Mouse (Mus musculus) forebrain, embryonic 12.5 days (tissue): ENCODE results near the gene Map2k3. TPM values are rescaled to one million over a fixed set of nuclear protein-coding genes. Genes with fewer than 3 reads are reported as not detected.

ENCODE experiments used
- ATAC-seq: fragments of 200-750 bp; cut with Nextera tagmentation; 2 replicates; pipeline ENCODE4 v1.8.0; 2017; ENCODE audit warnings: moderate TSS enrichment; ENCODE audit not compliant: low FRiP score
- H3K27ac ChIP-seq: fragments of 300-500 bp; sonication (generic); 2 replicates; pipeline ENCODE4 v1.5.1; 2016; ENCODE audit warnings: mild to moderate bottlenecking
- H3K27me3 ChIP-seq: fragments of 300-500 bp; sonication (generic); 2 replicates; pipeline ENCODE4 v1.6.1; 2016; ENCODE audit warnings: mild to moderate bottlenecking
- H3K36me3 ChIP-seq: fragments of 300-500 bp; sonication (generic); replicated peaks from 2 replicates; pipeline ENCODE4 v1.6.1; 2016; ENCODE audit warnings: mild to moderate bottlenecking
- H3K4me1 ChIP-seq: fragments of 300-500 bp; sonication (generic); 2 replicates; pipeline ENCODE4 v1.6.1; 2016
- H3K4me2 ChIP-seq: fragments of 300-500 bp; sonication (generic); 2 replicates; pipeline ENCODE4 v1.6.1; 2016; ENCODE audit warnings: mild to moderate bottlenecking, moderate library complexity
- H3K4me3 ChIP-seq: fragments of 300-500 bp; sonication (generic); replicated peaks from 2 replicates; pipeline ENCODE4 v1.5.1; 2016; ENCODE audit warnings: mild to moderate bottlenecking
- H3K9ac ChIP-seq: fragments of 300-500 bp; sonication (generic); 2 replicates; pipeline ENCODE4 v1.6.1; 2016; ENCODE audit warnings: mild to moderate bottlenecking
- H3K9me3 ChIP-seq: fragments of 300-500 bp; sonication (generic); 2 replicates; pipeline ENCODE4 v1.6.1; 2016
- WGBS: fragments of 180-500 bp; shearing (Covaris S2); methylation state at CpG from one replicate; pipeline ENCODE4 v1.1.7; 2016; 5-methylcytosine and 5-hydroxymethylcytosine counted together
- polyA plus RNA-seq: library from polyadenylated mRNA; unstranded; fragments of >200 nt; fragmentation: Nextera tagmentation; extraction: Ambion mirVana; gene quantifications from 2 replicates; pipeline ENCODE4 v1.2.1, GENCODE M21; 2016

Map2k3 gene
- polyA plus RNA-seq, 1 experiment from 2014 or later = 43.7 TPM

DNA sequence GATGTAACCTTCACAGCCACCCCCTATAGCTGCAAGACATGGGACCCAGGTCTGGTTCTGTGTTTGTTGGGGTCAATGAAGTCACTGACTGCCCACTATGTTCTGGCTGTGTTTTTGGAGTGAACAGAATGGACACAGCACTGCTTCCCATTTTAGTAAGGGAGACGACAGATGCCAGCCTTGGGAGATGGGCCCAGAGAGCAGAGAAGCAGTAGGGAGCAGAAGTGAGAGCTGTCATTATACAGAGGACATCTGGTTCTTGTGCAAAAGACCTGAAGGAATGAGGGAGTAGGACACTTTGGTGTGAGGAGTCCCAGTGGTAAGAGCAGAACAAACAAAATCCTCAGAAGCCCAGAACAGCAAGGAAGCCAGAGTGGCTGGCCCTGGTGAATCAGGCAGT lies 22.2 kb upstream of the Map2k3 start:
- Histone ChIP-seq H3K9ac (no peak overlapping the region), H3K4me3 (no peak overlapping the region), H3K27me3 (no peaks in the 10 kb centered on the region), H3K4me2 (no peak overlapping the region), H3K27ac (no peak overlapping the region), H3K9me3 (no peaks in the 10 kb centered on the region), H3K36me3 (peaks cover 22% of the 10 kb centered on the region), H3K4me1 (peaks cover 24% of the 10 kb centered on the region)
- WGBS = 88% methylated on average over 1 of the region's 1 CpGs
- ATAC-seq = no peak

DNA sequence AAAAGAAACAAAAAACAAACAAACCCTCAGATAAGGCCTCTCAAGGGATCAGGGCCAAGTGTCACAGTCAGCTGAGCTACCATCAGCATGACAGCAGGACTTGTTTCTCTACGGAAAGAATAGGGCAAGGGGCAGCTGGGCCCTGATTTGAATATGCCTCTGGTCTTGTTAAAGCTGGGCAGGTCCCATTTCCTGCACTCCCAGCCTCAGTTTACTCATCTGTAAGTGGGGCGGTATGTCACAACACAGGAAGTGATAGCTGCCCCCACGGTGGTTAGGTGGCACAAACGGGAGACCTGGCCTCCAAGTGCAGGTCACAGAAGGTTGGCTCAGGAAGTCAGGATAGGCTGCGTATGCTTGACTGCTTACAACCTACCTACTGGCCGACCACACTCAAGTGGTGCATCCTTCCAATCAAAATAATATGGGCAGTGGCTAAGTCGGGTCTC lies 19.3 kb upstream of the Map2k3 start:
- 36% methylated on average over 7 of the region's 7 CpGs for WGBS
- no peak for ATAC-seq
- Histone ChIP-seq H3K27me3 (no peaks in the 10 kb centered on the region), H3K4me3 (peak overlapping the region; percentile 97), H3K4me2 (peak overlapping the region; percentile 79), H3K4me1 (peaks cover 26% of the 10 kb centered on the region), H3K9ac (peak overlapping the region; percentile 97), H3K27ac (no peak overlapping the region), H3K36me3 (no peaks in the 10 kb centered on the region), H3K9me3 (no peaks in the 10 kb centered on the region)

DNA sequence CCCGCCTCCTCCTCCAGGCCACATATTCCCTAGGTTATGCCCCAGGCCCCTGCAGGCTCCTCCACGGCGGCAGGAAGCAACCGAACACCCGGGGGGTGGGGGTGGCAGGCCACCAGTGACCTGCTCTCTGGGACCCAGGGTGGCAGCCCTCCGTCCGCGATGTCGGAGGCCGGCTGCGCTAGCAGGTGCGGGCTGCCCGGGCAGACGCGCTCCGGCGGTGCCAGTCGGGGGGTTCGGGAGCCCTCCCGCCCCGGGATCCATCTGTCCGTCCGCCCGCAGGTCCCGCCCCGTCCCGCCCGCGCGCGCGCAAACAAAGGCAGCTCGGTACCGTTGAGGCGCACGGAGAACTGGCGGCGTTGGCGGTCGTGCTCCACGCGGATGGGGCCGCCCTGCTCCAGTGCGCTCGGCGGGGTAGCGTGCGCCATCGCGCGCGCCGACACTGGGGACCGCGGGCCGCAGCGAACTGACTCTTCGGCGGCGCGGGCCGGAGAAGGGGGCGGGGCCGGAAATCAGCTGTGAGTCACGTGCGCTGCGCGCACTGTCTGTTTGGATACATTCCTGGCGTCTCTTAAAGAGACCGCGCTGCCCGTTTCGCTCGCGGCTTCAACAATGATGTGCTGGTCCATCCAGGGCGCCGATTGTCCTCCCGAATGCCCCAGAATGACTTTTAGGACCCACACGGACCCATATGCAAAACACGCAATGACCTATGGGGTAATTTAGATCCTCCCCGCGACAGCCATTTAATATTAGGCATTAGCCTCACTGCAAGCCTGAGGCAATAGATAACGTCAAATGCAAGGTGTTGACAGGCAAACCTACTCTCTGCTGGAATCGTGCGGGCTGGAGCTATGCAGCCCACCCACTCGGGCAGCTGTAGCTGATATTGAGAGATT lies 18.3 kb upstream of the Map2k3 start:
- peak; percentile 95 for ATAC-seq
- no peaks in the 10 kb centered on the region for H3K9me3 ChIP-seq
- H3K27me3 ChIP-seq = no peaks in the 10 kb centered on the region
- H3K4me2 ChIP-seq = peak overlapping the region; percentile 79
- peak overlapping the region; percentile 97 for H3K9ac ChIP-seq
- WGBS = under 1% methylated on average over 78 of the region's 86 CpGs
- peak overlapping the region; percentile 86 for H3K27ac ChIP-seq
- H3K4me1 ChIP-seq = peaks cover 26% of the 10 kb centered on the region
- no peaks in the 10 kb centered on the region for H3K36me3 ChIP-seq
- peak overlapping the region; percentile 97 for H3K4me3 ChIP-seq

DNA sequence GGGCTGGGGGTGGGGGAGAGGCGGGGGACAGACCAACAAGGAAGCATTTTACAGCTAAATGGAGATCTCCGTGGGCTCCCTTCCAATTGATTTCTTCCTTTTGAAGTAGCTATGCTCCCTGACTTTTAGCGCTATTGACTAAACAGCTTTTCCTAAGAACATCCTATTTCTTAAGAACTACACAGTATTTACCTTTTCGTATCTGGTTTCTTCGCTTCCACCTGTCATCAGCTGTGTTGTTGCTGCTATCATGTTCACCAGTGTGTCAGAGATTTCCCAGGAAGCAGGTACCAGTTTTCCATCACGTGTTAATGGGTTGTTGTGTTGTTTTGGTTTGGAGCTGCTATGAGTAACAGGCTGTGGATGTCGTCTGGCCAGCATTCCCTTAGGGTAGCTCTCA lies 17.3 kb upstream of the Map2k3 start, which contains the start of gene Natd1:
Gene Natd1, minus strand, starts transcription at position 260 of the 400 bp plus-strand sequence.
- Histone ChIP-seq H3K9me3 (no peaks in the 10 kb centered on the region), H3K4me3 (peak within 1 kb of the TSS; percentile 97), H3K27ac (peak within 1 kb of the TSS; percentile 86), H3K9ac (peak within 1 kb of the TSS; percentile 97), H3K27me3 (no peaks in the 10 kb centered on the region), H3K4me2 (peak within 1 kb of the TSS; percentile 79), H3K4me1 (peaks cover 26% of the 10 kb centered on the region), H3K36me3 (no peaks in the 10 kb centered on the region)
- ATAC-seq = no peak
- WGBS = 40% methylated on average over 7 of the region's 7 CpGs

DNA sequence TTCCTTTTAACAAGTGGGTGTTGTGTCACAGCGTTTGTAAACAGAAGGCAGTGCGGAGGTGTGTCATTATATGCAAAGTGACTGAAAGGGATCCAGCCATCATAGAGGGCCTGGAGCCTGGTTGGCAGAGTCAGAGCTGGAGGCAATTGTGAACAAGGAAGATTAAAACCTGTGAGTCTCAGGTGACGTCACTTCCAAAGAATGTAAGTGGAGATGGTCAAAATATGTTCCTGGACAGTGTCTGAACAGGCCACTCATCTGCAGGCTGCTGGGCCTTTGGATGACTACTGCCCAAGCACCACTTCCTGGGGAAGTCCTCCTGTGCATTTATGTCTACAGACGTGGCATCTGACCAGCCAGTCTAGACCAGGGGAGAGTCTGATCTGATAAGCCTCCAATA lies 16.6 kb upstream of the Map2k3 start:
- WGBS = 79% methylated on average over 4 of the region's 4 CpGs
- Histone ChIP-seq H3K9ac (no peak overlapping the region), H3K4me1 (peaks cover 26% of the 10 kb centered on the region), H3K27ac (no peak overlapping the region), H3K4me2 (no peak overlapping the region), H3K27me3 (no peaks in the 10 kb centered on the region), H3K9me3 (no peaks in the 10 kb centered on the region), H3K36me3 (no peaks in the 10 kb centered on the region), H3K4me3 (no peak overlapping the region)
- no peak for ATAC-seq

DNA sequence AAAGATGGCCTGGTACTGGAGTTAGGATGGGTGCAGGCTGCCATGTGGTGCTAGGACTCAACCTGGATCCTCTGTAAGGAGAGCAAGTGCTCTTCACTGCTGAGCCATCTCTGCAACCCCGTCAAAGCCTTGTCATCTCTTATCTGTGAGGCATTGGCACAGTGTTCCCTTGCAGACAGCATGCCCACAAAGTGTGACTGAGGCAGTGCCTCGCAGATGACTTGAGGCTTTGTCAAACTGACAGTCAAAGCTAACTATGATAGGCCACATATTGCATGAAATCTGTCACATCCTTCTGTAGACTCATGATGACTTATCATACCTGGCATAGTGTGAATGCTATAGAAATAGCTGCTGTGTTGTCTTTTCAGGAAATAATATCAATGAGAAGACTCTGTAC lies 11.8 kb upstream of the Map2k3 start:
- H3K27me3 ChIP-seq = no peaks in the 10 kb centered on the region
- no peak for ATAC-seq
- no peaks in the 10 kb centered on the region for H3K4me1 ChIP-seq
- H3K4me3 ChIP-seq = no peak overlapping the region
- H3K36me3 ChIP-seq = no peaks in the 10 kb centered on the region
- no peak overlapping the region for H3K4me2 ChIP-seq
- no peak overlapping the region for H3K9ac ChIP-seq
- H3K9me3 ChIP-seq = no peaks in the 10 kb centered on the region
- H3K27ac ChIP-seq = no peak overlapping the region
- WGBS = 78% methylated on average over 2 of the region's 2 CpGs

DNA sequence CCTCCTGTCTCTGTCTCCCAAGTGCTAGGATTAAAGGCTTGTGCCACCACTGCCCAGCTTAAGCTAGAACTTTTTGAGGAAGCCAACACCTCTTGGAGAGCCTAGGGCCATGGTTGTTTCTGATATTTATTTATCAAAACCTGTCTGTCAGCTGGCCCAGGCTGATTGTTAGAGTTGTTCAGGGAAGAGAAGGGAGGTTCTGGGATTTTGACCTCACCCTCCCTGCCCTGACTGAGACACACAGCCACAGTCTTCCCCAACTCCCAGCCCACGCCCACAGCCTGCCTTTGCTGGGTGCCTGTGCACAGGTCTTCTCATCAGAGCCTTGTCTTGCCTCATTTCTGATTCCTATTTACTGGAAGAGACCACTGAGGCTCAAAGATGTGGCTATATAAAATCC lies 9.6 kb upstream of the Map2k3 start:
- Histone ChIP-seq H3K36me3 (no peaks in the 10 kb centered on the region), H3K27me3 (no peaks in the 10 kb centered on the region), H3K4me2 (no peak overlapping the region), H3K4me1 (peaks cover 5% of the 10 kb centered on the region), H3K9ac (no peak overlapping the region), H3K27ac (no peak overlapping the region), H3K4me3 (no peak overlapping the region), H3K9me3 (no peaks in the 10 kb centered on the region)
- 71% methylated on average over 1 of the region's 1 CpGs for WGBS
- no peak for ATAC-seq

DNA sequence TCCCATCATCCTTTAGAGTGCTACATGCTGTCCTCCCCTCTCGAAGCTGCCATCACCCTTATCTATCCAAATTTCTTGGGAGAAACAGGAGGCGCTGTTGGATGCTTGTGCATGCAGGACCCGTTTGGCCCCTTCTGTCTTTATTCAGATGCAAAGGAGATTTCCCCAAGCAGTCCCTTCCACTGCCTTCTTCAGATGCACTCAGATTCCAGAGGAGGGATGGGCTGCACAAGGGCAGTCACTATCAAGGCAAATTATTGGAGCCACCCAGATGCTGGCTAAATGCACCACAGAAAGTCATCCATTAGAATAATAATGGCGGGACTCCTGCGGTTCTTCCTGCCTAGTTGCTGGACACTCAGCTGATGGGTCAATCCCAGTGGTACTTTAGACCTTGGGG lies 8.9 kb upstream of the Map2k3 start:
- H3K4me3 ChIP-seq = no peak overlapping the region
- WGBS = 74% methylated on average over 5 of the region's 5 CpGs
- no peak for ATAC-seq

DNA sequence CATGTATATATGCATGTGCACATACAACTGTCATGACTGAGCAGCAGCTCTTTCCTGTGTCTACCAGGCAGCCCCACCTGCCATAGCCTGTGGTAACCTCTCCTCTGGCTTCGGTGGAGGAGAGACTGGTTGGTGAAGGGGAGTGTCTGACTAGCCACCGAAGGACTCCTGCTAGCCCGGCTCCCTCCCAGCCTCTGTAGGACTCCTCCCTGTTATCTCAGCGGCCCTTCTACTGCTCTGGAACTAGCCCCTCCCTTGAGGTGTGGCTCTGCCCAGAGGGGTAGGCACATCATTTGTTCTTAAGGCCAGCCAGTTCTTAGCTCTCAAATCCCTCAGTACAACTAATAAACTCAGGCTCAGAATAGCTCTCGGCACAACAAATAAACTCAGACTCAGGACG lies 7.3 kb upstream of the Map2k3 start:
- H3K27me3 ChIP-seq = 0 out of 2 replicates have a peak, but pooled peaks cover 2% of the 10 kb centered on the region
- no peak for ATAC-seq
- 49% methylated on average over 6 of the region's 6 CpGs for WGBS
- H3K4me1 ChIP-seq = peaks cover 9% of the 10 kb centered on the region
- no peak overlapping the region for H3K4me3 ChIP-seq
- no peaks in the 10 kb centered on the region for H3K36me3 ChIP-seq
- H3K9ac ChIP-seq = no peak overlapping the region
- H3K27ac ChIP-seq = no peak overlapping the region
- no peaks in the 10 kb centered on the region for H3K9me3 ChIP-seq
- H3K4me2 ChIP-seq = no peak overlapping the region

More for the DNA sequence above, 8.9 kb upstream of the Map2k3 start:
- H3K4me1 ChIP-seq = peaks cover 9% of the 10 kb centered on the region
- no peak overlapping the region for H3K9ac ChIP-seq
- H3K9me3 ChIP-seq = no peaks in the 10 kb centered on the region
- H3K36me3 ChIP-seq = no peaks in the 10 kb centered on the region
- no peaks in the 10 kb centered on the region for H3K27me3 ChIP-seq
- no peak overlapping the region for H3K27ac ChIP-seq
- H3K4me2 ChIP-seq = no peak overlapping the region

DNA sequence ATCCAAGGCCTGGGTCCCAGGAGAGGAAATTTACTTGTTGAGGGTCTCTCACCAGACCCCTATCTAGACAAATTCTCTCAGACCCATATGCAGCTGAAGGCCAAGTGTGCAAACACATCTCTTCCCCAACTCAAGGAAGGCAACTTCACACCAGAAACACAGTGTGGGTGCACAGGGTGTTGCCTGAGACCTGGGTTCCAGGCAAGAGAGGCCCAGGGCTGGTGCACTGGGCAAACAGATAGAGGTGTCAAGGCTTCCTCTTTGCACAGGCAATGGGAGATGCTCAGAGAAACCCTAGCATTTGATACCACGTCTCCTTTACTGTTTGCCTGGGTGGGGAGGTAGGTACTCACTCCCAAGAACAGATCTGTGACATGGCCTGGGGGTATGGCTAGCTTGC lies 6.9 kb upstream of the Map2k3 start:
- Histone ChIP-seq H3K36me3 (no peaks in the 10 kb centered on the region), H3K27me3 (0 out of 2 replicates have a peak, but pooled peaks cover 5% of the 10 kb centered on the region), H3K9me3 (no peaks in the 10 kb centered on the region), H3K27ac (no peak overlapping the region), H3K4me1 (peaks cover 9% of the 10 kb centered on the region), H3K4me2 (no peak overlapping the region), H3K9ac (no peak overlapping the region), H3K4me3 (no peak overlapping the region)
- no peak for ATAC-seq
- WGBS = 100% methylated on average over 1 of the region's 1 CpGs

DNA sequence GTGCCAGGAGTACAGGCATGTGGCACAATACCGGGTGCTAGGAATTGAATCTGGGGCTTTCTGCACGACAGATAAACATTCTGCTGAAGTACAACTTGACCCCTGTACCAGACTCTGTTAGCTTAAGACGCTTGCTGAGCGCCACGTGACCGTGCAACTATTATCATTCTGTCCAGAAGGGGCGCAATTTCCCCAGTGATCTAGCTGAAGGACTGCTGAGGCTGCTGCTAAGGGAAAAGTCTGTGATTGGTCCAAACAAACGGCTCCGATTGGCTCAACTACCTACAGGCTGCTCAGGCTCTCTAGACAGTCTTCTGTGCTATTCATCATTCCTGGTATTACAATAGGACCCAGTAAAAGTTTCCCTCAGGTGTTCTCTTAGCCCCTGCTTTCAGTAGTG lies 4.6 kb upstream of the Map2k3 start:
- Histone ChIP-seq H3K4me3 (peak overlapping the region; percentile 16; the same call in 1 of the 2 replicates), H3K27ac (0 out of 2 replicates have a peak overlapping the region, but pooled peaks have one; percentile 3), H3K9ac (no peak overlapping the region), H3K4me2 (peak overlapping the region; percentile 44), H3K36me3 (no peaks in the 10 kb centered on the region), H3K27me3 (peaks cover 19% of the 10 kb centered on the region), H3K9me3 (no peaks in the 10 kb centered on the region), H3K4me1 (peaks cover 18% of the 10 kb centered on the region)
- 0% methylated on average over 9 of the region's 9 CpGs for WGBS
- peak; percentile 80 for ATAC-seq

DNA sequence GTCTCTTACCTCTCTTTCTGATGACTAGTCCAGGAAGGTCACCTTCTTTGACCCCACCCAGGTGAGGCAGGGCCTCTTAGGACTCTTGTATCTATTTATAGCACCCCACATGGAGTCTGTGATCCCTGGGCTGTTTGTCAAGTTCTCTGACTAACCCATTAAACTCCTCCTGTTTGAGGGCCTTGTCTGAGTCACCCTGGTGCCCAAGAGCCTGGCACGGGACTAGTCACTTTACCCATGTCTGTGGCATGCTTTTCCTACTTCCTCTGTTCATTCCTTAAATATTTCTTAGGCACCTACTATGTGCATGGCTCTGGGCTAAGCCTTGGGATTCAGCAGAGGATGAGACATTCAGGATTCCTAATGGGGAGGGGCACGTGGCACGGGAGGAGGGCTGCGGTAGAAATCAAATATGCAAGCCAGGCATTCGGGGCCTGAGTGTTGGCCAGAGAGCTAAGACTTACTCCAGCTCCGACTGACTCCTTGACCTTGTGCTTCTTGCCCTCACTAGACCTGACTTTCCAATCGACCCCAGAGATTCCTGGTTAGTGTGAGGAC lies 1.0 kb upstream of the Map2k3 start:
- 34% methylated on average over 7 of the region's 7 CpGs for WGBS
- peak overlapping the region; percentile 70 for H3K4me3 ChIP-seq
- no peak overlapping the region for H3K27ac ChIP-seq
- ATAC-seq = no peak
- peak overlapping the region; percentile 57 for H3K9ac ChIP-seq
- no peaks in the 10 kb centered on the region for H3K9me3 ChIP-seq
- H3K4me1 ChIP-seq = peaks cover 38% of the 10 kb centered on the region
- peaks cover 19% of the 10 kb centered on the region for H3K27me3 ChIP-seq
- peak overlapping the region; percentile 88 for H3K4me2 ChIP-seq
- H3K36me3 ChIP-seq = no peaks in the 10 kb centered on the region; the same call in 1 of the 2 replicates
